Comparison of ENCODE assay signal across 9 mouse cellular contexts in genomic region chr2:30593636-30594310, GRCm38 (mm10). TPM values are rescaled to one million over a fixed set of nuclear protein-coding genes. Genes with fewer than 3 reads are reported as not detected.
DNase-seq lines count a peak whose midpoint lies in the region; ATAC-seq and TF ChIP-seq lines count a peak whose summit lies in the region.
"Had no signal": no experiment of that assay in that cellular context is flagged by ENCODE, and none has a peak within 500 bp of the region (broad histone marks: within the 10 kb centered on the region; RNA-seq: fewer than 3 reads in every experiment).

No protein-coding gene starts in this region.

- no peak for ATAC-seq in liver, embryonic 11.5 days (replicated peaks; ENCODE audit: low FRiP score)
- ATAC-seq in stomach, postnatal 0 days (ENCODE audit: low FRiP score, low TSS enrichment): no peak

- H3K4me1 ChIP-seq in testis, adult 2 months (ENCODE audit: control insufficient read depth, insufficient read depth, low read length): peaks cover 11% of the 10 kb centered on the region
- H3K4me1 ChIP-seq in liver, embryonic 11.5 days (replicated peaks; ENCODE audit: control insufficient read depth, insufficient read depth, low read length): peaks cover 27% of the 10 kb centered on the region
- peaks cover 7% of the 10 kb centered on the region; the same call in 1 of the 2 replicates for H3K4me1 ChIP-seq in stomach, postnatal 0 days (replicated peaks; ENCODE audit: control insufficient read depth, insufficient read depth)

- H3K36me3 ChIP-seq in testis, adult 2 months (ENCODE audit: control insufficient read depth, insufficient read depth, low read length): no peaks in the 10 kb centered on the region
- no peaks in the 10 kb centered on the region for H3K36me3 ChIP-seq in liver, embryonic 11.5 days (ENCODE audit: control insufficient read depth, insufficient read depth, low read length)
- no peaks in the 10 kb centered on the region for H3K36me3 ChIP-seq in stomach, postnatal 0 days (ENCODE audit: control insufficient read depth, insufficient read depth, low read length)

- no peak for TF ChIP-seq CTCF in testis, adult 2 months (IDR thresholded peaks at IDR 0.05; ENCODE audit: control insufficient read depth, insufficient read depth, insufficient replicate concordance, low read depth, low read length)
- TF ChIP-seq CTCF in stomach, postnatal 0 days (IDR thresholded peaks at IDR 0.05; ENCODE audit: low read depth): no peak

- TF ChIP-seq EP300 in stomach, postnatal 0 days (optimal IDR thresholded peaks at IDR 0.05): no peak

- H3K27me3 ChIP-seq in testis, adult 2 months (ENCODE audit: control insufficient read depth, insufficient read depth, low read length): no peaks in the 10 kb centered on the region
- no peaks in the 10 kb centered on the region for H3K27me3 ChIP-seq in liver, embryonic 11.5 days (replicated peaks; ENCODE audit: control insufficient read depth, insufficient read depth, low read length)
- H3K27me3 ChIP-seq in stomach, postnatal 0 days (ENCODE audit: control insufficient read depth, insufficient read depth, low read length): no peaks in the 10 kb centered on the region

- WGBS in liver, embryonic 11.5 days: 82% methylated on average over 13 of the region's 13 CpGs
- WGBS in stomach, postnatal 0 days: 76% methylated on average over 13 of the region's 13 CpGs

- peak; percentile 50 for DNase-seq in cerebellum, adult 9-10 months
- DNase-seq in cerebellum, postnatal 4 days (ENCODE audit: low spot score in 2 of 2): no peak
- DNase-seq in testis, postnatal 14 days (ENCODE audit: low spot score): no peak
- no peak for DNase-seq in liver, embryonic 11.5 days (ENCODE audit: low spot score)
- DNase-seq in stomach, postnatal 0 days (ENCODE audit: low spot score): no peak
- no peak for DNase-seq in urinary bladder, postnatal 4 days (ENCODE audit: low spot score in 2 of 2)
- no peak for DNase-seq in layer of hippocampus, adult 9-11 months

- H3K9me3 ChIP-seq in liver, embryonic 11.5 days (ENCODE audit: control insufficient read depth, low read length): no peaks in the 10 kb centered on the region
- no peaks in the 10 kb centered on the region for H3K9me3 ChIP-seq in stomach, postnatal 0 days (ENCODE audit: control insufficient read depth, low read length)
- H3K9me3 ChIP-seq: megakaryocyte, embryonic 14.5 days had no signal

- peak overlapping the region; percentile 70; the same call in 1 of the 2 replicates for H3K9ac ChIP-seq in liver, embryonic 11.5 days (ENCODE audit: low read depth, low read length)
- H3K9ac ChIP-seq in stomach, postnatal 0 days (ENCODE audit: low read length): peak overlapping the region; percentile 66; the same call in 1 of the 2 replicates

- no peak for TF ChIP-seq POLR2A in testis, adult 2 months (IDR thresholded peaks at IDR 0.05; ENCODE audit: control insufficient read depth, low read depth, low read length)

- H3K4me3 ChIP-seq in testis, adult 2 months (ENCODE audit: control insufficient read depth, low read depth, low read length): no peak overlapping the region
- H3K4me3 ChIP-seq in liver, embryonic 11.5 days (ENCODE audit: low read depth, low read length): no peak overlapping the region
- H3K4me3 ChIP-seq in stomach, postnatal 0 days (ENCODE audit: low read depth, low read length): no peak overlapping the region

- H3K4me2 ChIP-seq in liver, embryonic 11.5 days: peak overlapping the region; percentile 91
- no peak overlapping the region; the same call in 1 of the 2 replicates for H3K4me2 ChIP-seq in stomach, postnatal 0 days (replicated peaks; ENCODE audit: low read depth)

- peak overlapping the region; percentile 5; the same call in 1 of the 2 replicates for H3K27ac ChIP-seq in testis, adult 2 months (ENCODE audit: control insufficient read depth, insufficient read depth, low read depth, low read length)
- H3K27ac ChIP-seq in liver, embryonic 11.5 days (ENCODE audit: low read depth, low read length): peak overlapping the region; percentile 89
- peak overlapping the region; percentile 91 for H3K27ac ChIP-seq in stomach, postnatal 0 days (replicated peaks)

RNA-seq across cellular contexts. Expression of gene Cstad, which starts 1.1 kb away (rescaled TPM):
- polyA plus RNA-seq in testis, adult 2 months (2012; rRNA removed): 0.51 TPM in 1 of 2 replicates, not detected in the other
- polyA plus RNA-seq in liver, embryonic 11.5 days (2014; fragmentation: Nextera tagmentation; extraction: Ambion mirVana): 0.38 TPM in 1 of 2 replicates, not detected in the other
- polyA plus RNA-seq in stomach, postnatal 0 days (2015; fragmentation: Nextera tagmentation; extraction: Ambion mirVana): 0.57 and 0.63 TPM in 2 replicates

Comparison
In these comparisons a context has a peak if more than half of its experiments do, and no peak if none do; other contexts are left out.
1. H3K27ac ChIP-seq: peak in every context shown above with its lines; median percentile 91 in stomach, postnatal 0 days; 89 in liver, embryonic 11.5 days; 5 in testis, adult 2 months.